Mouse (Mus musculus): Measurements from ENCODE around the gene Dao.

Dao gene

GRCm38 (mm10) chr5:114027217-114027944, 23.9 kb downstream of the Dao start:
- no peak for DNase-seq (ENCODE audit: low spot score)

- no peak for DNase-seq (ENCODE audit: low spot score)
Observed at GRCm38 (mm10) chr5:114028111-114028510, 24.6 kb downstream of the Dao start.

- DNase-seq (ENCODE audit: low spot score), result no peak
Observed at GRCm38 (mm10) chr5:114030652-114031051, 27.1 kb downstream of the Dao start.

- no peak for DNase-seq (ENCODE audit: low spot score)
Observed at GRCm38 (mm10) chr5:114032161-114032763, 28.8 kb downstream of the Dao start.

- no peak for DNase-seq (ENCODE audit: low spot score)
Observed at GRCm38 (mm10) chr5:114034393-114034792, 30.9 kb downstream of the Dao start.

GRCm38 (mm10) chr5:114035111-114035510, 31.6 kb downstream of the Dao start:
- DNase-seq (ENCODE audit: low spot score), result no peak

GRCm38 (mm10) chr5:114040508-114040907, 37.0 kb downstream of the Dao start:
- no peak for DNase-seq (ENCODE audit: low spot score)

GRCm38 (mm10) chr5:114040911-114041310, 37.4 kb downstream of the Dao start:
- no peak for DNase-seq (ENCODE audit: low spot score)

- no peak for DNase-seq (ENCODE audit: low spot score)
Observed at GRCm38 (mm10) chr5:114041327-114041930, 37.9 kb downstream of the Dao start.

- DNase-seq (ENCODE audit: low spot score), result no peak
Observed at GRCm38 (mm10) chr5:114043800-114044199, 40.3 kb downstream of the Dao start.

GRCm38 (mm10) chr5:114045134-114045533, 41.6 kb downstream of the Dao start:
- DNase-seq (ENCODE audit: low spot score), result peak; percentile 48

GRCm38 (mm10) chr5:114046151-114046550, 42.6 kb downstream of the Dao start:
- DNase-seq (ENCODE audit: low spot score), result no peak

GRCm38 (mm10) chr5:114046604-114047003, 43.1 kb downstream of the Dao start:
- no peak for DNase-seq (ENCODE audit: low spot score)

GRCm38 (mm10) chr5:114047182-114047581, 43.7 kb downstream of the Dao start:
- DNase-seq (ENCODE audit: low spot score), result no peak

GRCm38 (mm10) chr5:114048731-114049308, 45.3 kb downstream of the Dao start:
- DNase-seq (ENCODE audit: low spot score), result no peak

GRCm38 (mm10) chr5:114052246-114052761, 48.8 kb downstream of the Dao start:
- peak; percentile 93 for DNase-seq (ENCODE audit: low spot score)

- no peak for DNase-seq (ENCODE audit: low spot score)
Observed at GRCm38 (mm10) chr5:114057129-114057731, 53.7 kb downstream of the Dao start.

GRCm38 (mm10) chr5:114061675-114062074, 58.2 kb downstream of the Dao start:
- no peak for DNase-seq (ENCODE audit: low spot score)

- DNase-seq (ENCODE audit: low spot score), result no peak
Observed at GRCm38 (mm10) chr5:114063958-114064357, 60.5 kb downstream of the Dao start.

- no peak for DNase-seq (ENCODE audit: low spot score)
Observed at GRCm38 (mm10) chr5:114065161-114065560, 61.7 kb downstream of the Dao start, which contains the start of gene Usp30. Gene Usp30 (plus strand): TSS chr5:114065461.

- DNase-seq (ENCODE audit: low spot score), result no peak
Observed at GRCm38 (mm10) chr5:114066601-114067000, 63.1 kb downstream of the Dao start.

- no peak for DNase-seq (ENCODE audit: low spot score)
Observed at GRCm38 (mm10) chr5:114067543-114067942, 64.0 kb downstream of the Dao start.

All from MN1 (cell line).